Mouse (Mus musculus) megakaryocyte, embryonic 14.5 days (primary cell): ENCODE results near the gene Fam193b. TPM values are rescaled to one million over a fixed set of nuclear protein-coding genes. Genes with fewer than 3 reads are reported as not detected.
A peak's percentile ranks its signal among the peaks of the same experiment; 100 is the strongest.

Source experiments
- H3K27me3 ChIP-seq: replicated peaks from 2 replicates; pipeline ENCODE3; 2012; ENCODE audit warnings: inconsistent platforms
- H3K36me3 ChIP-seq: replicated peaks from 2 replicates; pipeline ENCODE3; 2012; ENCODE audit warnings: low read length, inconsistent platforms, mixed read lengths
- H3K4me1 ChIP-seq: 2 replicates; pipeline ENCODE4 v1.6.1; 2012; ENCODE audit warnings: inconsistent platforms
- H3K4me3 ChIP-seq: replicated peaks from 2 replicates; pipeline ENCODE3; 2012; ENCODE audit warnings: moderate library complexity, mild to moderate bottlenecking, inconsistent platforms
- H3K9me3 ChIP-seq: 2 replicates; pipeline ENCODE4 v1.6.1; 2012; ENCODE audit warnings: inconsistent platforms
- FLI1 ChIP-seq: IDR thresholded peaks from 2 replicates; pipeline ENCODE4 v1.6.1; 2012; ENCODE audit warnings: low read length, inconsistent platforms, mixed read lengths
- GATA1 ChIP-seq: IDR thresholded peaks from 3 replicates; pipeline ENCODE4 v1.6.1; 2012; ENCODE audit warnings: mixed read lengths, low read length, inconsistent platforms, borderline replicate concordance
- polyA plus RNA-seq: library from polyadenylated mRNA; stranded (reverse); fragments of >175 nt; gene quantifications from 2 replicates; pipeline ENCODE4 v1.2.3, GENCODE M21; 2012; ENCODE audit warnings: low replicate concordance; ENCODE audit not compliant: insufficient read depth

Gene Fam193b
- polyA plus RNA-seq, 1 experiment, result 64.4 TPM

DNA sequence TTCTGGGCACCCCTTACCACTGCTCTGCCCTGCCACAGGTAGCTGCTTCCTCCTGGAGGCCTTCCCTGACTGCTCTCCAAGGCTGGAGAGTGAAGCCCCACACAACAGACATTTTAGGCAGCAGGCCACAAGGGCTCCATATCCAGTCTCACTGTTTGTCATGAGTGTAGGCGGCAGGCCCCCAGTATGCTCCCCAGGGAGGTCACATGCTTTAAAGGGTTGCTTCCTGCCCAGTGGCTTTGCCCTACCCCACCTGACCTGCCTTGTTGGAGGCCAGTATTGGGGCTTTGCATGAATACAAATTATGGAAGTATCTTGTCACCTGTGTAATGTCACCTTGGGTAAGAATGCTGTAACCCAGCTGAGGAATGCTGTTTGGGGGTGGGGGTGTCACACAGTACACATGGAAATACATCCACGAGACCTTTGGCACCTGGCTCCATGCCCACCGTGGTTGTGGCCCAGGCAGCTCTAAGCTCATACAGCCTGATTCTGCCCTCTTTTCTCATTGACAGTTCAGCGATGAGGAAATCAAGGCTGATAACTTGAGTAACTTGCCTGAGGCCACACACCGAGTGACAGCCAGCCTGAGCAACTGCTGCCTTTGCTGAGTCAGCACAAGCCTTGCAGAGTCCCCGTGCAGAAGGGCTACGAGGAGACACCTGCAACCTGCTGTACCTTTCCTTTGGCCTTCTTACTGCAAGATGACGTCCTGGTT, 41.6 kb downstream of the Fam193b start, which contains the start of gene Dok3:
Dok3 (minus strand) TSS at position 99 of the 718 bp plus-strand sequence.
- no peaks in the 10 kb centered on the region for H3K27me3 ChIP-seq
- peaks cover 75% of the 10 kb centered on the region for H3K36me3 ChIP-seq
- peaks cover 84% of the 10 kb centered on the region for H3K4me1 ChIP-seq
- peak within 1 kb of the TSS; percentile 86 for H3K4me3 ChIP-seq
- TF ChIP-seq FLI1 (no peak), GATA1 (no peak)
- no peaks in the 10 kb centered on the region for H3K9me3 ChIP-seq

DNA sequence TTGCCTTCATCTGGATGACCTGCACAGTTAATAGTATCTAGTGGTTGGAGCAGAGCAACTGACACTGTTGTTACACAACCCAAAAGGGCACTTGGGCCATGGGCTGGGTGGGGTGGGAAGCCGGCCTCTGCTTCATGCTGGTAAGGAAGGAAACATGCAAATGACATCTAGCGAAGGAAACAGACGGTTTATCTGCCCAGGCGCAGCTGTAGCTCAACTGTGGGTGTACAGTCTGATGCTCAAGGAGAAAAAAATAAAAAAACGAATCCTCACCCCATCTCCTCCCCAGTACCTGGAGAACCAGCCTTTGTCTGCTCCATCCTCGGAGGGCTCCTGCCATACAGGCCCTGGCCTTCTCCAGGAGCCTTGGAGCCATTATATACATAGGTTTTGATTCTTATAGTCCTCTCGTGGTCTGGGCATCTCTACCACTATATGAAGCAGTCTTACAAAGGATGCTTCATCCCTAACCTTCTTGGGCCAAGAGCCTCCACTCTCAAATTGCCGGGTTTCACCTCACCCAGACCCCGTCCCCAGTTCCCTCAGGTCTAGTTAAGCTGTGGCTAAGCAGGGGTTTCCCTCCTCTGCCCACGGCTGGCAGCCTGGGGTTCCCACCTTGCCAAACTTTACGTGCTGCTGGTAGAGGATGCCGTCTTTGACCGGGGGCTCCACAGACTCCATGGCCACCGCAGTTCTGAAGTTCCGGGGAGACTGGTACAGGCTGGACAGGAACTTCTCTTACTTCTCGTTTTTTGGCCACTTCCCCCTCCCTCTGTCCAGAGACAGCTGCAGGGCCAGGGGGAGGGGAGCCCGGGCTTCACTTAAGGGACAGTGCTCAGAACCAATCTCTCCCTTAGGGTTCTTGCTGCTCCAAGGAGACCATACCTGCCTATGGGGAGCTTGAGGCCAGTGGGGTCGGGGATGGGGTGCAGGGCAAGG, 42.8 kb downstream of the Fam193b start:
- Histone ChIP-seq H3K36me3 (peaks cover 75% of the 10 kb centered on the region), H3K4me1 (peaks cover 83% of the 10 kb centered on the region), H3K27me3 (no peaks in the 10 kb centered on the region), H3K4me3 (peak overlapping the region; percentile 86), H3K9me3 (no peaks in the 10 kb centered on the region)
- TF ChIP-seq FLI1 (no peak), GATA1 (no peak; the same call in 2 of the 3 replicates)

DNA sequence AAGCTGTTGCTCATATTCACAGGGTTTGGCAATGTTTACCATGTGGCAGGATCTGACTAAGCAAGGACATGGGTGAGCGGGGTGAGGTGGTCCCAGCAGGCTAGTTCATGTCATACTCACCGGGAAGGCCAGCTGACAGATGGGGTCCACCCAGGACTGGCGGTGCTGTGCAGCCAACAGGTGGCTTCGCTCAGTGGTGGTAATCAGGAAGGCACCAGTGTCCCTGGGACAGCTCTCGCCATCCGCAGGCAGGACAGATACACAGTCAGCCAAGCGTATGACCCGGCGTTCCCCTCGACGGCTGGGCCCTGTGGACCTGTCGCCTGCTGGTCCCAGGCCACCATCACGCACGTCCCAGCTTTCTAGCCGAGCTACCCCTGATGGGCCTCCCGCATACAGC, 43.7 kb downstream of the Fam193b start:
- peaks cover 88% of the 10 kb centered on the region for H3K4me1 ChIP-seq
- peak overlapping the region; percentile 86 for H3K4me3 ChIP-seq
- no peaks in the 10 kb centered on the region for H3K9me3 ChIP-seq
- H3K36me3 ChIP-seq, result peaks cover 73% of the 10 kb centered on the region
- no peaks in the 10 kb centered on the region for H3K27me3 ChIP-seq
- TF ChIP-seq FLI1 (no peak), GATA1 (no peak)

DNA sequence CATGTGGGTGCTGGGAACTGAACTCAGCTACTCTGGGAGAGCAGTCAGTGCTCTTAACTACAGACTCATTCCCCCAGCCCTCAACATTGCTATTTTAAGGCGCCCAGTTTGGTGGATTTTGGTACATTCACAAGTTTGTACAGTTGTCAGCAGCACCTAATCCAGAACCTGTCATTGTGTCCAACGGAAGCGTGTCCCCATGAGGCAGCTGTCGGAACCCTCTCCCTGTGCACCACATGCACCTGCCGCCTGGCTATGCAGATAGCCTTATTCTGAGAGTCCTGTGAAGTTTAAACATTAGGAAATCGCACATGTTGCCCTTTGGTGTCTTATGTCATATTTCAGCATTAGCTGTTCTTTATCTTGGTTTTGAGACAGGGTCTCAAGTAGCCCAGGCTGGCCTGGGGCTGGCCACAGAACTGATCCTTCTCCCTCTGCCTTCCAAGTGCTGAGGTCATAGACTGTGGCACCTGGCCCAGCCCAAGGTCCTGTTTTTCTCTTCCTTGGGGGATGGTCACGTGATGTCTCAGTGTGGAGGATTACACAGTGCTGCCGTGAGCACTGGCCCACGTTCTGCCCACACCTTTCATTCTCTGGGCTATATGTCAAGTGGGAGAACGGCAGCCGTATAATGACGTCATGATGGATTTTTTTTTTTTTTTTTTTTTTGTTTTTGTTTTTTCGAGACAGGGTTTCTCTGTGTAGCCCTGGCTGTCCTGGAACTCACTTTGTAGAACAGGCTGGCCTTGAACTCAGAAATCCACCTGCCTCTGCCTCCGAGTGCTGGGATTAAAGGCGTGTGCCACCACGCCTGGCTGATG, 45.0 kb downstream of the Fam193b start:
- Histone ChIP-seq H3K4me1 (peaks cover 78% of the 10 kb centered on the region), H3K27me3 (peaks cover 3% of the 10 kb centered on the region), H3K9me3 (peaks cover under 1% of the 10 kb centered on the region), H3K4me3 (no peak overlapping the region), H3K36me3 (peaks cover 61% of the 10 kb centered on the region)
- TF ChIP-seq GATA1, result no peak
- TF ChIP-seq FLI1, result no peak

DNA sequence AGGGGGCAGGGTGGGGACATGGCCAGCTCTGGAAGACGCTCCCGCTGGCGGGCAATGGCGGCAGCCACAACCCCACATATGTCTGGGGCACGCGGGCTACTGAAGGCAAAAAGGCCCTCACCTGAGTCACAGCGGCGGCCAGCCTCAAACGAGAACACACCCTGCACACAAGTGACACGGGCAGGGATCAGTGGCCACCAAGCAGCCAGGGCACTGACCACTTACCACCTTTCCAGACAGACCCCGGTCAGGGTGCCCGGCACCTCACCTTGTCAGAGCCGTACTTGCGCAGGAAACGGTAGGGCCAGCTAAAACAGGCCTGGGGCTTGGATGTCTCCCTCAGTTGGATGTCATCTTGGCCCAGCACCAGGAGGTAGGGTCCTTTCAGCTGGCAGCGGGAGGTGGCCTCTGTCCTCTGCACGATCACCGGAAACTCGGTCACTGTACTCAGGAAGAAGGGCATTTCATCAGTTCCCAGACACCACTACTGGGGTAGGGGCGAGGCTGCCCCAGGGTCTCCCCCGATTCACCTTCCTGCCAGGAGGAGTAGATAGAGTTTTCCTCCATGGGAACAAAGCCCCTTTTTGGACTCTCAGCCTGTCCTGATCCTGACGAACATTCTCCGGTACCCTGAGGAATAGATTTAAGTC, 46.8 kb downstream of the Fam193b start:
- H3K4me3 ChIP-seq, result no peak overlapping the region
- H3K9me3 ChIP-seq, result peaks cover 10% of the 10 kb centered on the region
- H3K27me3 ChIP-seq, result peaks cover 16% of the 10 kb centered on the region
- H3K36me3 ChIP-seq, result peaks cover 43% of the 10 kb centered on the region
- no peak for TF ChIP-seq GATA1
- TF ChIP-seq FLI1, result no peak
- peaks cover 63% of the 10 kb centered on the region for H3K4me1 ChIP-seq

DNA sequence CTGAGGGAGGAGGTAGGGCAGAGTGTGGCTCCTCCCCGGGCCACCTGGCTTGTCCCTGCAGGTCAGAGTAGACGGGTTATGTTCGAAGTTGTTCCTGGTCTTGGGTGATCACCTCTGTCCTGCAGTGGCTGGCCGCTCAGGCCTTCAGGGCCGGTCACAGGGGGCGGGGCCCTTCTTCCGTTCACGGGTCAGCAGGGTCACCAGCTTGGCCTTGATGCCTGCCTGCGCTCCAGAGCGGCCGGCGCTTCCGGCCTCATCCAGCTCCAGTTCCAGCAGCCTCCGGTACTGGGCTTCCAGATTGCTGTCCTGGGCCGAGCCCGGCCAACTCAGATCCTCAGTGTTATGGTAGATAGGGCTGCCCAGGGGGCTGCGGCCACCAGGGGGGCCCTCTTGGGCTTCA, 47.6 kb downstream of the Fam193b start:
- peaks cover 55% of the 10 kb centered on the region for H3K4me1 ChIP-seq
- peaks cover 41% of the 10 kb centered on the region for H3K36me3 ChIP-seq
- H3K4me3 ChIP-seq, result no peak overlapping the region
- H3K27me3 ChIP-seq, result peaks cover 16% of the 10 kb centered on the region
- no peak for TF ChIP-seq FLI1
- TF ChIP-seq GATA1, result no peak
- H3K9me3 ChIP-seq, result peaks cover 10% of the 10 kb centered on the region

DNA sequence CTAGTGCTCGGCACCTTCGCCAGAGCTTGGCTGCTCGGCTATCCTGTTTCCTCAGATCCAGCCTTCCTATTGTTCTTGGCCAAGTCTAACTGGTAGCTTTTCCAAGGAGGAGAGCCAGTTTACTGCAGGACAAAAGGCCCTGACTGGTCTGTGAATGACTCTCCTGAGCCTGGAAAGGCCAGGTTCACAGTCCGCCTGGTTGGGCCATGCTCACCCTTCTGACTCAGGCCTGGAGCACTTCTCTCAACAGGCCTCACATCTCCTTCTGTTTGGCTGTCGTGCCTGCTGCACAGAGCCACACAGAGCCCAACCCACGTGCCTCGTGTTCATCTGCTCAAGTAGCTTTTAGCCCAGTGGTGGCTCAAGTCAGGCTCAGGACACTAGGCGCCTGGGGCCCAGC, 48.2 kb downstream of the Fam193b start:
- Histone ChIP-seq H3K27me3 (peaks cover 16% of the 10 kb centered on the region), H3K36me3 (peaks cover 41% of the 10 kb centered on the region), H3K4me1 (peaks cover 53% of the 10 kb centered on the region), H3K4me3 (no peak overlapping the region), H3K9me3 (peaks cover 10% of the 10 kb centered on the region)
- no peak for TF ChIP-seq GATA1
- TF ChIP-seq FLI1, result no peak

DNA sequence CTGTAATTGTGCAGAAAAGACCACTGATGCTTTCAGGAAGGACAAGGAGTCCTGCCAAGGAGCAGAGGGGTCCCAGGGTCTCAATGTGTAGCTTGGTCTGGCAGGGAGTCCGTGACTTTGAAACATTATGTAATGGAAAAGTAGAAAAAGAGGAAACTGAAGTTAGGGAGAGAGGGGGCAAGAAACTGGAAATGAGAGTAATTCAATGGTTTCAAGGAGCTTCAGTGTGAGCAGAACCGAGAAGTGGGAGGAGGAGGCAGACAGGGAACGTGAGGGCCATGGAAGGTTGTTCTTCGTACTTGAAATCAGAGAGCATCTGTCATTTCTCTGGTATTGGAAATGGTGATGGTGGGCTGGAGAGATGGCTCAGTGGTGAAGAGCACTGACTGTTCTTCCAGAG, 51.3 kb downstream of the Fam193b start:
- H3K4me1 ChIP-seq, result peaks cover 28% of the 10 kb centered on the region
- H3K36me3 ChIP-seq, result peaks cover 22% of the 10 kb centered on the region
- H3K4me3 ChIP-seq, result no peak overlapping the region
- H3K27me3 ChIP-seq, result peaks cover 23% of the 10 kb centered on the region
- H3K9me3 ChIP-seq, result peaks cover 10% of the 10 kb centered on the region
- no peak for TF ChIP-seq GATA1
- TF ChIP-seq FLI1, result no peak

DNA sequence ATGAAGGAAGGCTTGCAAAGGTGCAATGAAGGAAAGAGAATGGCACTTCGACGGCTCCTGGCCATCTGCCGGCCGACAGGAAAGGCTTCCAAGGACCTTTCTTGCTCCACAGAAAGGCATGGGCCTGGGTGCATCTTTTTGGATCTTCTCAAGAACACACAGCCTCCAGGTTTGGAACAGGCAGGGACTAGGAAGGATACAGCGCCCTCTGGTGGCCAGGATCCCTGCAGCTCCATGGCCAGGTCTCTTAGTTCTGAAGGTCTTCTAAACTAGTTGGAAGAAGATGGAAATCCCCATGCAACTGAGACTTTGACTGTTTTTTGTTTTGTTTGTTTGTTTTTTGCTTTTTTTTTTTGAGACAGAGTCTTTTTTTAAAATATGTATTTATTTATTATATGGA, 54.0 kb downstream of the Fam193b start:
- H3K36me3 ChIP-seq, result peaks cover 5% of the 10 kb centered on the region
- no peak for TF ChIP-seq GATA1
- TF ChIP-seq FLI1, result no peak
- no peak overlapping the region for H3K4me3 ChIP-seq
- H3K9me3 ChIP-seq, result peaks cover 10% of the 10 kb centered on the region
- H3K27me3 ChIP-seq, result peaks cover 24% of the 10 kb centered on the region
- H3K4me1 ChIP-seq, result peaks cover 28% of the 10 kb centered on the region

DNA sequence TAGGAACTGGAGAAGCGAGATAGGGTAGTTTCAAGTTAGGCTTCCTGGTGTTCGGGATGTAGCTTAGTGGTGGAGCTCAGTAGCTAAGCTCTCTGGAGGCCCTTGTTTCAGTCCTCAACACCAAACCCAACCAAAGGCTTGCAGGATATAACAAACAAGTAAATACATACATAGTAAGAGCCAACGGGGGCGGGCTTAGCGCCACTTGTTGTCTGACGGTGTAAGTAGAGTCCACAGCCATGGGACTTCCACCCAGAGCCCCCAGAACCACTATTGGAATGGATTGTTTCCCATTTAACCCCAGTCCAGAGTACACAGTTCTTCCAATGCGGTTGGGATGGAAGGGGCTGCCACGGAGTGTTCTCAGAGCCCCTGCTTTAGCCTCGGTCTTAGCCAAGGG, 57.1 kb downstream of the Fam193b start:
- peak overlapping the region; percentile 96 for H3K4me3 ChIP-seq
- H3K27me3 ChIP-seq, result peaks cover 8% of the 10 kb centered on the region
- TF ChIP-seq FLI1 (no peak), GATA1 (no peak)
- H3K36me3 ChIP-seq, result peaks cover 36% of the 10 kb centered on the region
- H3K9me3 ChIP-seq, result no peaks in the 10 kb centered on the region
- H3K4me1 ChIP-seq, result peaks cover 55% of the 10 kb centered on the region
